Mouse (Mus musculus) brain, embryonic 14.5 days (tissue): ENCODE measurements at regions not wholly inside any gene's neighbourhood (a gene's known extent, or its start where the extent isn't known, plus 50 kb on each side); places are given as distances from the start of the nearest gene placed in this dataset.

ENCODE experiments used
- CTCF ChIP-seq: fragments of 200-500 bp; IDR thresholded peaks from 2 replicates; pipeline ENCODE4 v1.5.1; 2012; ENCODE audit warnings: inconsistent platforms, mild to moderate bottlenecking, moderate library complexity, borderline replicate concordance; ENCODE audit not compliant: insufficient read depth, insufficient read length; ENCODE audit errors: extremely low read depth
- POLR2A ChIP-seq: fragments of 200-500 bp; IDR thresholded peaks from 2 replicates; pipeline ENCODE4 v1.6.1; 2012; ENCODE audit warnings: mild to moderate bottlenecking, inconsistent platforms, borderline replicate concordance; ENCODE audit not compliant: poor library complexity, insufficient read depth, insufficient read length, severe bottlenecking; ENCODE audit errors: extremely low read depth

DNA sequence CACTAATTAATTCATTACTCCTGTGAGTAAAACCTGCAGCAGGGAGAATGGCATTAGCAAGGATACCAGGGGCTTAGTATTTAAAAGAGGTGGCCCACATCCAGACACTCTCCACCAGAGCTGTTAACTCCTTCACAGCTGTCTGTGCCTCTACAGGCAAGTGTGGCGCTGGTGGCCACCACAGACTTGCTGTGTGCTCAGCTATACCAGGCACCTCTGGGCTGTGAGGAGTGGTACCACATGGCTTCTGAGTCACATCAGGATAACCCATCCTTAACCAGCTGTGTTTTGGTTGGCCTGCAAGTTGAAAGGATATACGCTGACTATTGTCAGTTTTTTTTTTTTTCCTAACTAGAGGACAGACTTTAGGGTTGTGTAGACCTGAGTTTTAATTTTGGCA, 108.1 kb downstream of the 4933412E24Rik start:
- TF ChIP-seq CTCF (no peak), POLR2A (no peak)
